Mouse (Mus musculus): ENCODE results near the gene Kmt2d. TPM values are rescaled to one million over a fixed set of nuclear protein-coding genes. Genes with fewer than 3 reads are reported as not detected.
A peak's percentile ranks its signal among the peaks of the same experiment; 100 is the strongest.

Kmt2d gene
- polyA plus RNA-seq, 1 experiment from 2014 or later = 3.6 TPM

GRCm38 (mm10) chr15:98891198-98891742, 20.3 kb upstream of the Kmt2d start:
- TF ChIP-seq EP300 (IDR thresholded peaks at IDR 0.05; ENCODE audit: low read depth) (no peak), CTCF (IDR thresholded peaks at IDR 0.05; ENCODE audit: low read depth) (no peak)
- Histone ChIP-seq H3K4me2 (ENCODE audit: low read depth, low read length) (peak overlapping the region; percentile 15; the same call in 1 of the 2 replicates), H3K9ac (replicated peaks) (no peak overlapping the region), H3K27ac (ENCODE audit: low read depth) (no peak overlapping the region), H3K4me1 (ENCODE audit: insufficient read depth) (peaks cover 25% of the 10 kb centered on the region), H3K4me3 (ENCODE audit: low read depth, low read length) (no peak overlapping the region), H3K36me3 (replicated peaks; ENCODE audit: insufficient read depth, low read length) (no peaks in the 10 kb centered on the region), H3K27me3 (ENCODE audit: insufficient read depth, low read length) (peaks cover 37% of the 10 kb centered on the region), H3K9me3 (ENCODE audit: low read length) (no peaks in the 10 kb centered on the region)
- DNase-seq = no peak
- WGBS (ENCODE audit: insufficient replicate concordance) = 33% methylated on average over 19 of the region's 19 CpGs
- no peak for ATAC-seq

GRCm38 (mm10) chr15:98887526-98887925, 16.5 kb upstream of the Kmt2d start:
- 80% methylated on average over 7 of the region's 7 CpGs for WGBS (ENCODE audit: insufficient replicate concordance)
- H3K36me3 ChIP-seq (replicated peaks; ENCODE audit: insufficient read depth, low read length) = no peaks in the 10 kb centered on the region
- no peak overlapping the region for H3K27ac ChIP-seq (ENCODE audit: low read depth)
- no peak overlapping the region for H3K4me3 ChIP-seq (ENCODE audit: low read depth, low read length)
- H3K4me2 ChIP-seq (ENCODE audit: low read depth, low read length) = no peak overlapping the region
- no peak overlapping the region for H3K9ac ChIP-seq (replicated peaks)
- no peak for DNase-seq
- no peaks in the 10 kb centered on the region; the same call in 1 of the 2 replicates for H3K27me3 ChIP-seq (ENCODE audit: insufficient read depth, low read length)
- no peaks in the 10 kb centered on the region for H3K9me3 ChIP-seq (ENCODE audit: low read length)
- ATAC-seq = no peak
- no peak for TF ChIP-seq EP300 (IDR thresholded peaks at IDR 0.05; ENCODE audit: low read depth)
- no peak for TF ChIP-seq CTCF (IDR thresholded peaks at IDR 0.05; ENCODE audit: low read depth)
- H3K4me1 ChIP-seq (ENCODE audit: insufficient read depth) = no peaks in the 10 kb centered on the region

- H3K36me3 ChIP-seq (replicated peaks; ENCODE audit: insufficient read depth, low read length) = no peaks in the 10 kb centered on the region
- H3K9ac ChIP-seq (replicated peaks) = no peak overlapping the region
- DNase-seq = no peak
- no peaks in the 10 kb centered on the region for H3K9me3 ChIP-seq (ENCODE audit: low read length)
- no peaks in the 10 kb centered on the region for H3K27me3 ChIP-seq (ENCODE audit: insufficient read depth, low read length)
- 70% methylated on average over 8 of the region's 8 CpGs for WGBS (ENCODE audit: insufficient replicate concordance)
- H3K4me3 ChIP-seq (ENCODE audit: low read depth, low read length) = no peak overlapping the region
- no peak for TF ChIP-seq EP300 (IDR thresholded peaks at IDR 0.05; ENCODE audit: low read depth)
- TF ChIP-seq CTCF (IDR thresholded peaks at IDR 0.05; ENCODE audit: low read depth) = no peak
- ATAC-seq = no peak
- H3K4me2 ChIP-seq (ENCODE audit: low read depth, low read length) = no peak overlapping the region
- H3K4me1 ChIP-seq (ENCODE audit: insufficient read depth) = no peaks in the 10 kb centered on the region
- H3K27ac ChIP-seq (ENCODE audit: low read depth) = no peak overlapping the region
These were observed 15.8 kb upstream of the Kmt2d start for GRCm38 (mm10) chr15:98886667-98887387.

- 50% methylated on average over 1 of the region's 1 CpGs for WGBS (ENCODE audit: insufficient replicate concordance)
- H3K9me3 ChIP-seq (ENCODE audit: low read length) = no peaks in the 10 kb centered on the region
- no peaks in the 10 kb centered on the region for H3K36me3 ChIP-seq (replicated peaks; ENCODE audit: insufficient read depth, low read length)
- H3K27me3 ChIP-seq (ENCODE audit: insufficient read depth, low read length) = no peaks in the 10 kb centered on the region
- H3K4me1 ChIP-seq (ENCODE audit: insufficient read depth) = peaks cover 10% of the 10 kb centered on the region; the same call in 1 of the 2 replicates
- DNase-seq (no peak), ATAC-seq (no peak)
- H3K4me2 ChIP-seq (ENCODE audit: low read depth, low read length) = no peak overlapping the region
- no peak for TF ChIP-seq CTCF (IDR thresholded peaks at IDR 0.05; ENCODE audit: low read depth)
- TF ChIP-seq EP300 (IDR thresholded peaks at IDR 0.05; ENCODE audit: low read depth) = no peak
- H3K4me3 ChIP-seq (ENCODE audit: low read depth, low read length) = no peak overlapping the region
- H3K9ac ChIP-seq (replicated peaks) = no peak overlapping the region
- H3K27ac ChIP-seq (ENCODE audit: low read depth) = no peak overlapping the region
These were observed 13.1 kb upstream of the Kmt2d start for GRCm38 (mm10) chr15:98884106-98884505.

GRCm38 (mm10) chr15:98883661-98884060, 12.7 kb upstream of the Kmt2d start:
- Histone ChIP-seq H3K9me3 (ENCODE audit: low read length) (no peaks in the 10 kb centered on the region), H3K36me3 (replicated peaks; ENCODE audit: insufficient read depth, low read length) (no peaks in the 10 kb centered on the region), H3K27me3 (ENCODE audit: insufficient read depth, low read length) (no peaks in the 10 kb centered on the region), H3K4me2 (ENCODE audit: low read depth, low read length) (no peak overlapping the region), H3K27ac (ENCODE audit: low read depth) (no peak overlapping the region), H3K4me3 (ENCODE audit: low read depth, low read length) (no peak overlapping the region), H3K9ac (replicated peaks) (no peak overlapping the region), H3K4me1 (ENCODE audit: insufficient read depth) (peaks cover 10% of the 10 kb centered on the region; the same call in 1 of the 2 replicates)
- ATAC-seq (no peak), DNase-seq (no peak)
- TF ChIP-seq EP300 (IDR thresholded peaks at IDR 0.05; ENCODE audit: low read depth) (no peak), CTCF (IDR thresholded peaks at IDR 0.05; ENCODE audit: low read depth) (no peak)

GRCm38 (mm10) chr15:98881656-98882008, 10.6 kb upstream of the Kmt2d start:
- H3K4me2 ChIP-seq (ENCODE audit: low read depth, low read length) = peak overlapping the region; percentile 85
- H3K36me3 ChIP-seq (replicated peaks; ENCODE audit: insufficient read depth, low read length) = no peaks in the 10 kb centered on the region
- H3K4me1 ChIP-seq (ENCODE audit: insufficient read depth) = peaks cover 10% of the 10 kb centered on the region; the same call in 1 of the 2 replicates
- H3K9me3 ChIP-seq (ENCODE audit: low read length) = no peaks in the 10 kb centered on the region
- 22% methylated on average over 5 of the region's 5 CpGs for WGBS (ENCODE audit: insufficient replicate concordance)
- no peak for TF ChIP-seq EP300 (IDR thresholded peaks at IDR 0.05; ENCODE audit: low read depth)
- no peak for TF ChIP-seq CTCF (IDR thresholded peaks at IDR 0.05; ENCODE audit: low read depth)
- peak overlapping the region; percentile 73 for H3K4me3 ChIP-seq (ENCODE audit: low read depth, low read length)
- no peak overlapping the region for H3K27ac ChIP-seq (ENCODE audit: low read depth)
- H3K27me3 ChIP-seq (ENCODE audit: insufficient read depth, low read length) = no peaks in the 10 kb centered on the region
- no peak for ATAC-seq
- no peak overlapping the region for H3K9ac ChIP-seq (replicated peaks)
- DNase-seq = no peak
